Mouse (Mus musculus): ENCODE data around the gene Fam189a1. TPM values are rescaled to one million over a fixed set of nuclear protein-coding genes. Genes with fewer than 3 reads are reported as not detected.

The Fam189a1 gene
- polyA plus RNA-seq, 1 experiment from 2014 or later: 0.74 TPM

DNA sequence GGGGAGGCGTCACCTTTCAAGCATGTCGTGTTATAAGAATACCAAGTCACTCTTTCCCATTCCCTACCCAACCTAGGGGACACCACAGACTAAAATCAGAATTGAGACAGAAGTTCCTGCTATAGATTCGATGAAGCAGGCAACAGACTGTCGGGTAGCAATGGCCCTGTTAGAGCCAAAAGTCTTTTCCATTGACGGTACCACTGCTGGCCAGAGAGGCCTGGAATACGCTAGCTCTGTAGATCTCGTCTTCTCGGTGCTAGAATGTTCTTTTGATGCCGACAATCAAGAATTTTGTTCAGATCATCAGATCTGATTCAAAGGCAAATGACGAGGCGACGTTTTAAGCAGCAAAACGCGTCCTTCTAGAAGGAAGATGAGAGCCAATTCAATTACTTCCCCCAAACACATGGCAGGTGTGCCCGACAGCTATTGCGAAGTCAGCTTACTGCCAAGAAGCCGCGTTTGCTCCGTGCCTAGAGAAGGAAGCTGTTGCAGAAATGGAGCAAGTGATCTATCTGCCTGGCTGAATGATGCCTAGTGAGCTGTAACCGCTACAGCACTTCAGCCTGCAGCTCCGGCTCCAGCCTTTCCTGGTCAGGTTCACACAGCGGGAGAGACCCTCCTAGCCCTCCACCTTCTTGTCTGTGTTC is 171.8 kb downstream of the Fam189a1 start:
- H3K4me2 ChIP-seq (ENCODE audit: low read length): no peak overlapping the region
- WGBS: 77% methylated on average over 22 of the region's 22 CpGs
- no peaks in the 10 kb centered on the region for H3K9me3 ChIP-seq (replicated peaks; ENCODE audit: low read length)
- no peaks in the 10 kb centered on the region for H3K4me1 ChIP-seq (replicated peaks; ENCODE audit: insufficient read depth, low read length)
- H3K27me3 ChIP-seq (ENCODE audit: insufficient read depth, low read length): no peaks in the 10 kb centered on the region
- H3K36me3 ChIP-seq (ENCODE audit: insufficient read depth, low read length): no peaks in the 10 kb centered on the region
- TF ChIP-seq CTCF (IDR thresholded peaks at IDR 0.05; ENCODE audit: low read depth): no peak
- ATAC-seq (replicated peaks; ENCODE audit: low FRiP score, low read depth) (no peak), DNase-seq (ENCODE audit: low spot score) (peak; percentile 7)
- no peak overlapping the region for H3K9ac ChIP-seq (ENCODE audit: low read depth, low read length)
- H3K4me3 ChIP-seq (replicated peaks; ENCODE audit: low read depth, low read length): no peak overlapping the region
- no peak overlapping the region for H3K27ac ChIP-seq

DNA sequence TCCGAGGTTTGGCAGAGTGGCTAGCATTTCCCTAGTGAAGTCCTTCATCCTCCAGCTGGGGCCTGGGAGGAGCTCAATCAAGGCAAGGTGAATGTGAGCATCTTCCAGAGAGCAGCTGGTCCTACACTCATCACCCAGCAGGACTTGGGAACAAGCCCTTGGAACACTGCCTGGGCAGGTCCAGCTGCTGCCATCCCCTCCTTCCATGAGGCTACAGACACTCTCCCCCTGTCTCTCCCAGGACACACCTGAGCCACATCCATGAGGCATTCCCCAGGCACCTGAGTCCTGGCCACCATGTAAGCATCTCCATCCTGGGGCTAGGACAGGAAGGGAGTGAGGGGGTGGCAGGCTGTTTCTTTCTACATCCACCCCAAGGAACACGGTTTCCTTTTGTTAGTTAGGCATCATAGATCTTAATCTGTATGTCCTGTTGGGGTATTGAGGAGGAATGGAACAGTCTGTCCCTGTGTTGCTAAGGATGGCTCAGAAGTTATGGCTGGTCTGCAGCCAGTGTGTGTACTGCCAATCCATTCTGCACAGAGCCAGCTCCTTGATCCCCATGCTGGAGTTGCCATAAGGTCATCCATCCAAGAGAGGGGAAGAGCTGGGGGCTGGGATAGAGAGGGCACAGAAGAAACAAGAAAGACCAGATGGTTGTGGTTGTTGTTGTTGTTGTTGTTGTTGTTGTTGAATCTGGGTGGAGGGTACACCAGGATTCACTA is 174.7 kb downstream of the Fam189a1 start:
- no peaks in the 10 kb centered on the region for H3K4me1 ChIP-seq (replicated peaks; ENCODE audit: insufficient read depth, low read length)
- DNase-seq (ENCODE audit: low spot score) (no peak), ATAC-seq (replicated peaks; ENCODE audit: low FRiP score, low read depth) (no peak)
- no peak overlapping the region for H3K27ac ChIP-seq
- TF ChIP-seq CTCF (IDR thresholded peaks at IDR 0.05; ENCODE audit: low read depth): no peak
- H3K4me2 ChIP-seq (ENCODE audit: low read length): no peak overlapping the region
- 66% methylated on average over 2 of the region's 2 CpGs for WGBS
- H3K9me3 ChIP-seq (replicated peaks; ENCODE audit: low read length): no peaks in the 10 kb centered on the region
- no peaks in the 10 kb centered on the region for H3K36me3 ChIP-seq (ENCODE audit: insufficient read depth, low read length)
- no peak overlapping the region for H3K4me3 ChIP-seq (replicated peaks; ENCODE audit: low read depth, low read length)
- H3K27me3 ChIP-seq (ENCODE audit: insufficient read depth, low read length): no peaks in the 10 kb centered on the region
- no peak overlapping the region for H3K9ac ChIP-seq (ENCODE audit: low read depth, low read length)

DNA sequence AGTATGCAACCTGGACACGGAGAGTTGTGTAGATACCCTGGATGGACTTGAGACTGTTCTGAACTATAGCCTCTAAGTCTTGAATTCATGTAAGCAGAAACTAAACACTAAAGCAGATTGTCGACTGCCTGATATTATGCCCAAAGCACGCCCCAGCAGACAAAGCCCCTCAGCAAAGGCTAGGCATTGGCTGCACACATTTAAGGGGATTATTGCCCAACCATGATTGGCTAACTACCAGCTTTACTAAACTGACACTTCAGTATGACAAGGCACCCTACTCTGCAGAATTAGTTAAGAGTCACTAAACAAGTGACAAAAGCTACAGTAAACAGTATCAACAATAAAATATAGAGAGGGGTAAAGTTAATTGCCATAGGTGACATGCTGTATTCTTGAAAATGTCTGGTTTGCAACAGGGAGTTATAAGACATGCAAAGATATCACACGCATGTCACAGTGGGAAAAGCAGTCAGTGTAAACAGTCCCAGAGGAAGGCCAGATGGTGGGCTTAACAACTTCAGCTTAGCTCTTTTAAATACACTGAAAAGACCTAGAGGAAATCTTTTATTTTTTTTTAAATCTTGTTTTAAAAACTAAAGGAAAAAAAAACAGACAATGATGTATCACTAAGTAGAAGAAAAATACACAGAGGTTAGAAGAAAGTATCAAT is 182.6 kb downstream of the Fam189a1 start:
- no peak for DNase-seq (ENCODE audit: low spot score)
- no peak overlapping the region for H3K4me3 ChIP-seq (replicated peaks; ENCODE audit: low read depth, low read length)
- no peak overlapping the region for H3K4me2 ChIP-seq (ENCODE audit: low read length)
- no peak overlapping the region for H3K27ac ChIP-seq
- no peak overlapping the region for H3K9ac ChIP-seq (ENCODE audit: low read depth, low read length)
- ATAC-seq (replicated peaks; ENCODE audit: low FRiP score, low read depth): no peak
- H3K36me3 ChIP-seq (ENCODE audit: insufficient read depth, low read length): no peaks in the 10 kb centered on the region
- WGBS: 73% methylated on average over 4 of the region's 4 CpGs
- no peak for TF ChIP-seq CTCF (IDR thresholded peaks at IDR 0.05; ENCODE audit: low read depth)
- H3K9me3 ChIP-seq (replicated peaks; ENCODE audit: low read length): no peaks in the 10 kb centered on the region
- H3K27me3 ChIP-seq (ENCODE audit: insufficient read depth, low read length): no peaks in the 10 kb centered on the region
- H3K4me1 ChIP-seq (replicated peaks; ENCODE audit: insufficient read depth, low read length): no peaks in the 10 kb centered on the region

DNA sequence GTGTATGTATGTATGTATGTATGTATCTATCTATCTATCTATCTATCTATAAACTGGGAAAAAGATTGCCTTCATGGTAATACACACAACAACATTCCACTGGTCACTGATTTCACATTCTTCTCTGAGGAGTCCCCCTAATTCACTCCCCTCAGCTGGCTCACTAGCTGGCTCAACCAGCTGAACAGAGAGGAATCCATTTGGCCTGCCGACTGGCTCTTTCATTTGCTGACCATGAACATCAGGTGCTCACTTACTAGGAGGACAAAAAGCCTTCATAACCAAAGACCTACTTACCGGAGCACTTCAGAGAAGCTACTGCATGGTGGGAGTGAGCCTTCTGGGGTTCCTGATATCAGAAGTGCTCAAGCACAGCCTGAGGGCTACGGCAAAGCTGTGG is 194.2 kb downstream of the Fam189a1 start:
- ATAC-seq (replicated peaks; ENCODE audit: low FRiP score, low read depth) (no peak), DNase-seq (ENCODE audit: low spot score) (no peak)
- no peak for TF ChIP-seq CTCF (IDR thresholded peaks at IDR 0.05; ENCODE audit: low read depth)
- H3K4me2 ChIP-seq (ENCODE audit: low read length): no peak overlapping the region
- no peak overlapping the region for H3K27ac ChIP-seq
- no peaks in the 10 kb centered on the region for H3K36me3 ChIP-seq (ENCODE audit: insufficient read depth, low read length)
- no peaks in the 10 kb centered on the region for H3K4me1 ChIP-seq (replicated peaks; ENCODE audit: insufficient read depth, low read length)
- no peak overlapping the region for H3K9ac ChIP-seq (ENCODE audit: low read depth, low read length)
- H3K27me3 ChIP-seq (ENCODE audit: insufficient read depth, low read length): no peaks in the 10 kb centered on the region
- no peak overlapping the region for H3K4me3 ChIP-seq (replicated peaks; ENCODE audit: low read depth, low read length)
- no peaks in the 10 kb centered on the region for H3K9me3 ChIP-seq (replicated peaks; ENCODE audit: low read length)
- 89% methylated on average over 3 of the region's 3 CpGs for WGBS

DNA sequence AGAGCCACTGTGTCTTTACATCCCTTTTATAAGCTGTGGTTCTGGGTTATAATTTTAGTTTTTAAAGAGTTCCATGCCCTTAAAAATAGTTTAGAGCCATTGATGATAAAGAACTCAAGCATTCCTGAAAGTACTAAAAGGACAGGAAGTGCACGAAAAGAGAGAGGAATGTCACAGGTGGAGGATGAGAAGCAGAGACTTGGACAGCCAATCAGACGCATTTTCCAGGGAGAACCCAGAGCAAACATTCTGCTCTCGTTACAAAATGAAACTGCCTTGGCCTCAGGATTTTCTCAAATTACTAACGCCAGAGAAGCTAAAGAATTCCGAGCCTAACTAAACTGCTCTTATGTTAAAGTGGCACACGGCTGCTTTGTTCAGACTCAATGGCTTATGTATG is 197.3 kb downstream of the Fam189a1 start:
- ATAC-seq (replicated peaks; ENCODE audit: low FRiP score, low read depth): no peak
- Histone ChIP-seq H3K4me3 (replicated peaks; ENCODE audit: low read depth, low read length) (no peak overlapping the region), H3K4me2 (ENCODE audit: low read length) (no peak overlapping the region), H3K9ac (ENCODE audit: low read depth, low read length) (no peak overlapping the region), H3K27ac (no peak overlapping the region), H3K36me3 (ENCODE audit: insufficient read depth, low read length) (no peaks in the 10 kb centered on the region), H3K9me3 (replicated peaks; ENCODE audit: low read length) (no peaks in the 10 kb centered on the region), H3K27me3 (ENCODE audit: insufficient read depth, low read length) (no peaks in the 10 kb centered on the region), H3K4me1 (replicated peaks; ENCODE audit: insufficient read depth, low read length) (no peaks in the 10 kb centered on the region)
- TF ChIP-seq CTCF (IDR thresholded peaks at IDR 0.05; ENCODE audit: low read depth): no peak
- WGBS: 27% methylated on average over 6 of the region's 6 CpGs
- no peak for DNase-seq (ENCODE audit: low spot score)

DNA sequence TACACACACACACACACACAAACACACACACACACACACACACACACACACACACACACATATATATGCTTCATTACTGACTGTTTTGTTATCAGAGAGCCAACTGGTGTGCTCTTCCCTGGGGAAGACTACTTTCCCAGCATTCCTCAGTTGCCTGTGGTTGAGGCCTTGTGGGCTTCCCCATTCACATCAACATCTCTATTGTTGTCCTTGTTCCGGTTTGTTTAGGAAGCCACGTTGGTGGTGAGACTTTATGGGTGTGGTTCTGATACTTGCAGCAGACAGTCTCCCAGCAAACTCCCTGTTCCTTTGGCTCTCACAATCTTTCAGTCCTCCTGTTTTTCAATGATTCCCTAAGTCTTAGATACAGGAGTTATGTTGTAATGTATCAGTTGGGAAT is 204.2 kb downstream of the Fam189a1 start:
- no peak for DNase-seq (ENCODE audit: low spot score)
- 54% methylated on average over 2 of the region's 2 CpGs for WGBS
- no peaks in the 10 kb centered on the region for H3K9me3 ChIP-seq (replicated peaks; ENCODE audit: low read length)
- H3K4me1 ChIP-seq (replicated peaks; ENCODE audit: insufficient read depth, low read length): no peaks in the 10 kb centered on the region
- no peak for TF ChIP-seq CTCF (IDR thresholded peaks at IDR 0.05; ENCODE audit: low read depth)
- ATAC-seq (replicated peaks; ENCODE audit: low FRiP score, low read depth): no peak
- H3K4me2 ChIP-seq (ENCODE audit: low read length): no peak overlapping the region
- H3K27me3 ChIP-seq (ENCODE audit: insufficient read depth, low read length): no peaks in the 10 kb centered on the region
- H3K4me3 ChIP-seq (replicated peaks; ENCODE audit: low read depth, low read length): no peak overlapping the region
- H3K27ac ChIP-seq: no peak overlapping the region
- H3K9ac ChIP-seq (ENCODE audit: low read depth, low read length): no peak overlapping the region
- no peaks in the 10 kb centered on the region for H3K36me3 ChIP-seq (ENCODE audit: insufficient read depth, low read length)

Data from kidney, postnatal 0 days (tissue).